Mouse (Mus musculus): ENCODE measurements around the gene Elf3. TPM values are rescaled to one million over a fixed set of nuclear protein-coding genes. Genes with fewer than 3 reads are reported as not detected.
"Not testable (repeated sequence)": the region's sequence is repeated elsewhere in the genome, so short reads cannot be mapped to it uniquely, and the experiment has no call there.

The Elf3 gene
- total RNA-seq, 1 experiment, result 13.4 TPM

GRCm38 (mm10) chr1:135237131-135237851 lies 21.1 kb downstream of the Elf3 start:
- no peak for DNase-seq (ENCODE audit: low read depth, low spot score)
- H3K4me3 ChIP-seq (ENCODE audit: insufficient read depth in 1 of 2, low read depth in 1 of 2, low read length in 2 of 2, poor library complexity in 1 of 2, severe bottlenecking in 1 of 2), result no peak overlapping the region
- no peak overlapping the region for H3K27ac ChIP-seq (ENCODE audit: insufficient read depth, low read depth, low read length, poor library complexity, severe bottlenecking)
- no peak overlapping the region for H3K9ac ChIP-seq (ENCODE audit: insufficient read depth, low read depth, low read length, poor library complexity, severe bottlenecking)
- peaks cover 1 to 10% of the 10 kb centered on the region in 2 experiments; a peak in 2 of 4 replicates for H3K4me1 ChIP-seq (ENCODE audit: control insufficient read depth in 2 of 2, insufficient read depth in 2 of 2, low read length in 2 of 2, poor library complexity in 1 of 2)
- no peaks in the 10 kb centered on the region for H3K9me3 ChIP-seq (ENCODE audit: control insufficient read depth, insufficient read depth, low read depth, low read length)
- H3K36me3 ChIP-seq (ENCODE audit: control insufficient read depth, insufficient read depth, low read length, poor library complexity, severe bottlenecking), result no peaks in the 10 kb centered on the region
- in situ Hi-C loops (cut with MboI; ENCODE audit: low sequenced_read_pairs in 2 of 2, unreplicated experiment in 2 of 2), result no loop called here
- TF ChIP-seq ZNF384 (IDR thresholded peaks at IDR 0.05; ENCODE audit: low read depth, low read length) (no peak), MAFK (IDR thresholded peaks at IDR 0.05; ENCODE audit: insufficient read depth, low read depth, low read length) (no peak), CHD2 (IDR thresholded peaks at IDR 0.05; ENCODE audit: low read depth, low read length) (no peak), HCFC1 (IDR thresholded peaks at IDR 0.05; ENCODE audit: borderline replicate concordance, insufficient read depth, low read length) (no peak), ZC3H11A (IDR thresholded peaks at IDR 0.05; ENCODE audit: borderline replicate concordance, low read depth, low read length) (no peak)

- H3K27ac ChIP-seq (ENCODE audit: insufficient read depth, low read depth, low read length, poor library complexity, severe bottlenecking), result no peak overlapping the region
- peak overlapping the region; percentile 16 to 45; a peak in 3 of 4 replicates for H3K4me3 ChIP-seq (ENCODE audit: insufficient read depth in 1 of 2, low read depth in 1 of 2, low read length in 2 of 2, poor library complexity in 1 of 2, severe bottlenecking in 1 of 2)
- no peak for DNase-seq (ENCODE audit: low read depth, low spot score)
- no peaks in the 10 kb centered on the region for H3K36me3 ChIP-seq (ENCODE audit: control insufficient read depth, insufficient read depth, low read length, poor library complexity, severe bottlenecking)
- H3K9ac ChIP-seq (ENCODE audit: insufficient read depth, low read depth, low read length, poor library complexity, severe bottlenecking), result peak overlapping the region; percentile 60
- in situ Hi-C loops (cut with MboI; ENCODE audit: low sequenced_read_pairs in 2 of 2, unreplicated experiment in 2 of 2), result no loop called here
- peaks cover 1 to 10% of the 10 kb centered on the region in 2 experiments; a peak in 2 of 4 replicates for H3K4me1 ChIP-seq (ENCODE audit: control insufficient read depth in 2 of 2, insufficient read depth in 2 of 2, low read length in 2 of 2, poor library complexity in 1 of 2)
- H3K9me3 ChIP-seq (ENCODE audit: control insufficient read depth, insufficient read depth, low read depth, low read length), result no peaks in the 10 kb centered on the region
- TF ChIP-seq ZC3H11A (IDR thresholded peaks at IDR 0.05; ENCODE audit: borderline replicate concordance, low read depth, low read length) (no peak), MAFK (IDR thresholded peaks at IDR 0.05; ENCODE audit: insufficient read depth, low read depth, low read length) (no peak), HCFC1 (IDR thresholded peaks at IDR 0.05; ENCODE audit: borderline replicate concordance, insufficient read depth, low read length) (no peak), CHD2 (IDR thresholded peaks at IDR 0.05; ENCODE audit: low read depth, low read length) (no peak), ZNF384 (IDR thresholded peaks at IDR 0.05; ENCODE audit: low read depth, low read length) (no peak)
Measured at GRCm38 (mm10) chr1:135234771-135235170, 23.6 kb downstream of the Elf3 start.

- Histone ChIP-seq H3K4me1 (ENCODE audit: control insufficient read depth in 2 of 2, insufficient read depth in 2 of 2, low read length in 2 of 2, poor library complexity in 1 of 2) (peaks cover 1 to 10% of the 10 kb centered on the region in 2 experiments; a peak in 2 of 4 replicates), H3K27ac (ENCODE audit: insufficient read depth, low read depth, low read length, poor library complexity, severe bottlenecking) (no peak overlapping the region), H3K9ac (ENCODE audit: insufficient read depth, low read depth, low read length, poor library complexity, severe bottlenecking) (no peak overlapping the region), H3K4me3 (ENCODE audit: insufficient read depth in 1 of 2, low read depth in 1 of 2, low read length in 2 of 2, poor library complexity in 1 of 2, severe bottlenecking in 1 of 2) (no peak overlapping the region), H3K36me3 (ENCODE audit: control insufficient read depth, insufficient read depth, low read length, poor library complexity, severe bottlenecking) (no peaks in the 10 kb centered on the region), H3K9me3 (ENCODE audit: control insufficient read depth, insufficient read depth, low read depth, low read length) (no peaks in the 10 kb centered on the region)
- no peak for TF ChIP-seq CHD2 (IDR thresholded peaks at IDR 0.05; ENCODE audit: low read depth, low read length)
- in situ Hi-C loops (cut with MboI; ENCODE audit: low sequenced_read_pairs in 2 of 2, unreplicated experiment in 2 of 2), result no loop called here
- no peak for DNase-seq (ENCODE audit: low read depth, low spot score)
Measured at GRCm38 (mm10) chr1:135233961-135234360, 24.4 kb downstream of the Elf3 start.

GRCm38 (mm10) chr1:135231878-135232277 lies 26.5 kb downstream of the Elf3 start:
- H3K36me3 ChIP-seq (ENCODE audit: control insufficient read depth, insufficient read depth, low read length, poor library complexity, severe bottlenecking); H3K4me1 ChIP-seq (ENCODE audit: control insufficient read depth in 2 of 2, insufficient read depth in 2 of 2, low read length in 2 of 2, poor library complexity in 1 of 2); H3K27ac ChIP-seq (ENCODE audit: insufficient read depth, low read depth, low read length, poor library complexity, severe bottlenecking); in situ Hi-C loops (cut with MboI; ENCODE audit: low sequenced_read_pairs in 2 of 2, unreplicated experiment in 2 of 2); DNase-seq (ENCODE audit: low read depth, low spot score); H3K9ac ChIP-seq (ENCODE audit: insufficient read depth, low read depth, low read length, poor library complexity, severe bottlenecking); H3K4me3 ChIP-seq (ENCODE audit: insufficient read depth in 1 of 2, low read depth in 1 of 2, low read length in 2 of 2, poor library complexity in 1 of 2, severe bottlenecking in 1 of 2); H3K9me3 ChIP-seq (ENCODE audit: control insufficient read depth, insufficient read depth, low read depth, low read length): not testable (repeated sequence)

- no peak for TF ChIP-seq MAFK (IDR thresholded peaks at IDR 0.05; ENCODE audit: insufficient read depth, low read depth, low read length)
- no peak for TF ChIP-seq ZNF384 (IDR thresholded peaks at IDR 0.05; ENCODE audit: low read depth, low read length)
- Histone ChIP-seq H3K36me3 (ENCODE audit: control insufficient read depth, insufficient read depth, low read length, poor library complexity, severe bottlenecking) (no peaks in the 10 kb centered on the region), H3K9ac (ENCODE audit: insufficient read depth, low read depth, low read length, poor library complexity, severe bottlenecking) (no peak overlapping the region), H3K9me3 (ENCODE audit: control insufficient read depth, insufficient read depth, low read depth, low read length) (no peaks in the 10 kb centered on the region), H3K4me3 (ENCODE audit: insufficient read depth in 1 of 2, low read depth in 1 of 2, low read length in 2 of 2, poor library complexity in 1 of 2, severe bottlenecking in 1 of 2) (no peak overlapping the region), H3K27ac (ENCODE audit: insufficient read depth, low read depth, low read length, poor library complexity, severe bottlenecking) (no peak overlapping the region), H3K4me1 (ENCODE audit: control insufficient read depth in 2 of 2, insufficient read depth in 2 of 2, low read length in 2 of 2, poor library complexity in 1 of 2) (no peaks in the 10 kb centered on the region; a peak in 1 of 4 replicates)
- in situ Hi-C loops (cut with MboI; ENCODE audit: low sequenced_read_pairs in 2 of 2, unreplicated experiment in 2 of 2), result no loop called here
- no peak for DNase-seq (ENCODE audit: low read depth, low spot score)
Measured at GRCm38 (mm10) chr1:135227339-135227950, 30.9 kb downstream of the Elf3 start.

All from ES-E14 (cell line).